Mouse (Mus musculus) kidney, adult 2 months (tissue): ENCODE results near the gene Ccr8. TPM values are rescaled to one million over a fixed set of nuclear protein-coding genes. Genes with fewer than 3 reads are reported as not detected.

Source experiments
- DNase-seq: peaks from one replicate; pipeline ENCODE4 v3.0.0; 2021
- H3K27ac ChIP-seq: fragments of 200-500 bp; 2 replicates; pipeline ENCODE4 v1.5.1; 2012; ENCODE audit warnings: low read depth, low read length, control low read depth, inconsistent platforms; ENCODE audit not compliant: insufficient read depth
- H3K27me3 ChIP-seq: fragments of 200-500 bp; replicated peaks from 2 replicates; pipeline ENCODE4 v1.6.1; 2012; ENCODE audit warnings: mild to moderate bottlenecking, moderate library complexity, low read length, inconsistent platforms; ENCODE audit not compliant: control insufficient read depth, insufficient read depth
- H3K36me3 ChIP-seq: fragments of 200-500 bp; 2 replicates; pipeline ENCODE4 v1.6.1; 2012; ENCODE audit warnings: mild to moderate bottlenecking, moderate library complexity, low read length, inconsistent platforms; ENCODE audit not compliant: control insufficient read depth, insufficient read depth
- H3K4me1 ChIP-seq: fragments of 200-500 bp; 2 replicates; pipeline ENCODE4 v1.6.1; 2011; ENCODE audit warnings: low read length; ENCODE audit not compliant: control insufficient read depth, insufficient read depth
- H3K4me3 ChIP-seq: fragments of 200-500 bp; 2 replicates; pipeline ENCODE4 v1.5.1; 2011; ENCODE audit warnings: mild to moderate bottlenecking, low read depth, low read length, control low read depth; ENCODE audit not compliant: insufficient read depth
- CTCF ChIP-seq: fragments of 200-500 bp; conservative IDR thresholded peaks from 2 replicates; pipeline ENCODE4 v1.5.1; 2011; ENCODE audit warnings: low read depth, mild to moderate bottlenecking, control low read depth, low read length, moderate library complexity, mixed read lengths; ENCODE audit not compliant: insufficient read depth, insufficient read length
- POLR2A ChIP-seq: fragments of 200-500 bp; IDR thresholded peaks from one replicate; pipeline ENCODE4 v1.6.1; 2011; ENCODE audit warnings: low read depth, low read length, control low read depth
- WGBS: fragments of 180-500 bp; shearing (Covaris S2); methylation state at CpG from one replicate; pipeline ENCODE4 v1.1.7; 2018; 5-methylcytosine and 5-hydroxymethylcytosine counted together
- polyA plus RNA-seq: library from polyadenylated mRNA; depleted of rRNA; stranded (reverse); fragments of >200 nt; gene quantifications from 2 replicates; pipeline ENCODE4 v1.2.3, GENCODE M21; 2012; rRNA removed

Ccr8 gene
- polyA plus RNA-seq = 0.10 and 0.33 TPM in 2 replicates

- H3K27ac ChIP-seq = no peak within 1 kb of the TSS
- no peak for TF ChIP-seq POLR2A
- no peak for TF ChIP-seq CTCF
- DNase-seq = no peak
- no peaks in the 10 kb centered on the region for H3K4me1 ChIP-seq
- 75% methylated on average over 5 of the region's 5 CpGs for WGBS
- no peaks in the 10 kb centered on the region for H3K27me3 ChIP-seq
- no peaks in the 10 kb centered on the region for H3K36me3 ChIP-seq
- H3K4me3 ChIP-seq = no peak within 1 kb of the TSS
Observed at GRCm38 (mm10) chr9:120091696-120092238, at the start of gene Ccr8. Gene Ccr8 (plus strand): TSS chr9:120092114.

- Histone ChIP-seq H3K36me3 (no peaks in the 10 kb centered on the region), H3K27me3 (no peaks in the 10 kb centered on the region), H3K27ac (no peak overlapping the region), H3K4me1 (no peaks in the 10 kb centered on the region), H3K4me3 (no peak overlapping the region)
- no peak for TF ChIP-seq POLR2A
- no peak for TF ChIP-seq CTCF
- DNase-seq = peak; percentile 7
- 81% methylated on average over 7 of the region's 7 CpGs for WGBS
Observed at GRCm38 (mm10) chr9:120043115-120043514, 48.8 kb upstream of the Ccr8 start.

GRCm38 (mm10) chr9:120048495-120048894, 43.4 kb upstream of the Ccr8 start:
- H3K4me3 ChIP-seq = no peak overlapping the region
- TF ChIP-seq POLR2A = no peak
- TF ChIP-seq CTCF = no peak
- H3K27me3 ChIP-seq = no peaks in the 10 kb centered on the region
- H3K27ac ChIP-seq = no peak overlapping the region
- no peaks in the 10 kb centered on the region for H3K36me3 ChIP-seq
- DNase-seq = no peak
- WGBS = 66% methylated on average over 6 of the region's 6 CpGs
- no peaks in the 10 kb centered on the region for H3K4me1 ChIP-seq

- H3K4me3 ChIP-seq = no peak overlapping the region
- H3K36me3 ChIP-seq = no peaks in the 10 kb centered on the region
- no peaks in the 10 kb centered on the region for H3K4me1 ChIP-seq
- 76% methylated on average over 3 of the region's 3 CpGs for WGBS
- TF ChIP-seq CTCF = no peak
- TF ChIP-seq POLR2A = no peak
- no peak for DNase-seq
- H3K27me3 ChIP-seq = no peaks in the 10 kb centered on the region
- H3K27ac ChIP-seq = no peak overlapping the region
Observed at GRCm38 (mm10) chr9:120049407-120049806, 42.5 kb upstream of the Ccr8 start.

GRCm38 (mm10) chr9:120054545-120055277, 37.2 kb upstream of the Ccr8 start:
- Histone ChIP-seq H3K27me3 (no peaks in the 10 kb centered on the region), H3K4me3 (no peak overlapping the region), H3K36me3 (no peaks in the 10 kb centered on the region), H3K27ac (no peak overlapping the region), H3K4me1 (no peaks in the 10 kb centered on the region)
- WGBS = 50% methylated on average over 8 of the region's 8 CpGs
- DNase-seq = peak; percentile 13
- TF ChIP-seq POLR2A (no peak), CTCF (no peak)

GRCm38 (mm10) chr9:120056201-120056600, 35.7 kb upstream of the Ccr8 start:
- no peak for DNase-seq
- Histone ChIP-seq H3K4me1 (no peaks in the 10 kb centered on the region), H3K36me3 (no peaks in the 10 kb centered on the region), H3K4me3 (no peak overlapping the region), H3K27ac (no peak overlapping the region), H3K27me3 (no peaks in the 10 kb centered on the region)
- WGBS = 78% methylated on average over 9 of the region's 9 CpGs
- TF ChIP-seq POLR2A = no peak
- TF ChIP-seq CTCF = no peak

GRCm38 (mm10) chr9:120058730-120059129, 33.2 kb upstream of the Ccr8 start:
- Histone ChIP-seq H3K36me3 (no peaks in the 10 kb centered on the region), H3K27ac (no peak overlapping the region), H3K4me1 (no peaks in the 10 kb centered on the region), H3K27me3 (no peaks in the 10 kb centered on the region), H3K4me3 (no peak overlapping the region)
- TF ChIP-seq POLR2A (no peak), CTCF (no peak)
- DNase-seq = peak; percentile 25
- 61% methylated on average over 3 of the region's 3 CpGs for WGBS
